Mouse (Mus musculus) G1E (cell line): Measurements from ENCODE around the gene Midn. TPM values are rescaled to one million over a fixed set of nuclear protein-coding genes. Genes with fewer than 3 reads are reported as not detected.

ENCODE experiments used
- ATAC-seq: 2 replicates; pipeline ENCODE4 v1.8.0; 2016; ENCODE audit warnings: mild to moderate bottlenecking; ENCODE audit not compliant: insufficient number of reproducible peaks, poor library complexity, low FRiP score, severe bottlenecking; ENCODE audit errors: extremely low read depth
- DNase-seq: peaks from one replicate; pipeline ENCODE4 v3.0.0; 2012; ENCODE audit warnings: low spot score
- H3K27me3 ChIP-seq: 2 replicates; pipeline ENCODE4 v1.6.1; 2012; ENCODE audit warnings: mild to moderate bottlenecking, low read length, inconsistent platforms; ENCODE audit not compliant: insufficient read depth
- H3K36me3 ChIP-seq: replicated peaks from 2 replicates; pipeline ENCODE3; 2012; ENCODE audit warnings: mild to moderate bottlenecking, inconsistent platforms
- H3K4me1 ChIP-seq: 2 replicates; pipeline ENCODE4 v1.6.1; 2012; ENCODE audit warnings: low read depth, low read length, inconsistent platforms, mixed read lengths; ENCODE audit not compliant: insufficient read depth
- H3K4me3 ChIP-seq: 2 replicates; pipeline ENCODE4 v1.5.1; 2012; ENCODE audit warnings: low read depth, mild to moderate bottlenecking, inconsistent platforms, low read length, moderate library complexity, mixed read lengths
- H3K9me3 ChIP-seq: replicated peaks from 2 replicates; pipeline ENCODE4 v1.6.1; 2012; ENCODE audit warnings: inconsistent platforms
- CTCF ChIP-seq: IDR thresholded peaks from 2 replicates; pipeline ENCODE4 v1.5.1; 2012; ENCODE audit warnings: low read depth, low read length, inconsistent platforms, mixed read lengths
- GATA1 ChIP-seq: IDR thresholded peaks from 2 replicates; pipeline ENCODE4 v1.6.1; 2012; ENCODE audit warnings: borderline replicate concordance, low read length, inconsistent platforms, mixed read lengths
- GATA2 ChIP-seq: IDR thresholded peaks from 2 replicates; pipeline ENCODE4 v1.6.1; 2012; ENCODE audit warnings: low read depth, low read length, inconsistent platforms, borderline replicate concordance
- POLR2AphosphoS5 ChIP-seq: IDR thresholded peaks from 2 replicates; pipeline ENCODE4 v1.6.1; 2012; ENCODE audit warnings: low read depth, low read length, inconsistent platforms; ENCODE audit not compliant: insufficient replicate concordance
- TAL1 ChIP-seq: conservative IDR thresholded peaks from 2 replicates; pipeline ENCODE4 v1.6.1; 2012; ENCODE audit warnings: low read depth, low read length, inconsistent platforms, mixed read lengths
- polyA plus RNA-seq: library from polyadenylated mRNA; stranded (reverse); fragments of >175 nt; gene quantifications from 2 replicates; pipeline ENCODE4 v1.2.3, GENCODE M21; 2012
- total RNA-seq, 2 experiments: library from RNA; stranded (forward) in 1 of 2; stranded (reverse) in 1 of 2; fragments of 200-1000 nt in 1 of 2; fragments of >200 nt in 1 of 2; fragmentation: Nextera tagmentation in 1 of 2; gene quantifications; 2 replicates each; pipeline ENCODE4 v1.2.3; 2014 to 2017

Gene Midn
- total RNA-seq (2014; fragmentation: Nextera tagmentation): 89.8 and 92.3 TPM in 2 replicates
- 19.2 and 24.3 TPM in 2 replicates for total RNA-seq (2017)
- 295 and 302 TPM in 2 replicates for polyA plus RNA-seq

GRCm38 (mm10) chr10:80147719-80148601 is at the start of gene Midn:
Gene Midn, plus strand, starts transcription at chr10:80148272.
- Histone ChIP-seq H3K4me3 (peak within 1 kb of the TSS; percentile 94), H3K27me3 (no peaks in the 10 kb centered on the region), H3K4me1 (peaks cover 73% of the 10 kb centered on the region), H3K9me3 (no peaks in the 10 kb centered on the region), H3K36me3 (peaks cover 75% of the 10 kb centered on the region)
- ATAC-seq: no peak
- TF ChIP-seq TAL1 (no peak), POLR2AphosphoS5 (no peak), CTCF (0 out of 2 replicates have a peak, but pooled peaks have one; percentile 17), GATA2 (no peak), GATA1 (no peak)
- peak; percentile 65 for DNase-seq

DNA sequence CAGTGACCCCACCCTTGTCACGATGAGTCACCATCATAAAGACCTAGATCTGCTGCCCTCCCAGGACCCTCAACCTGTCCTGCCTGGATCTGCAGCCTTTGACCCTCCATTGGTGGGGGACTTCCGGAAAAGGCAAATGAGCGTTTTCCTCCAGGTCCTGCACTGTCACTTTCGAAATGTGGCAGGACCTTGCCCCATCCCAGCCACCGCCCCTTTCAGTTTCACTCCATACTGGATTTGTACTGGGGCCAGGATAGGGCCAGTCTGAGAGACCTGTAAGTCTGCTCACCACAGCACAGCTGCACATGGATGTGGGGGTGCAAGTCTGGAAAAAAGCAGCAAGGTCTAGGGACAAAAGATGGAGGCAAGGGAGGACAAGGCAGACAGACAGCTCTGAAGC is 49.4 kb upstream of the Midn start:
- ATAC-seq (no peak), DNase-seq (no peak)
- Histone ChIP-seq H3K36me3 (peaks cover 69% of the 10 kb centered on the region), H3K27me3 (no peaks in the 10 kb centered on the region), H3K9me3 (no peaks in the 10 kb centered on the region), H3K4me3 (no peak overlapping the region), H3K4me1 (peaks cover 85% of the 10 kb centered on the region)
- TF ChIP-seq POLR2AphosphoS5: no peak
- no peak for TF ChIP-seq GATA2
- TF ChIP-seq TAL1: no peak
- TF ChIP-seq GATA1: no peak
- no peak for TF ChIP-seq CTCF

- Histone ChIP-seq H3K27me3 (no peaks in the 10 kb centered on the region), H3K4me3 (peak overlapping the region; percentile 94; the same call in 1 of the 2 replicates), H3K4me1 (peaks cover 87% of the 10 kb centered on the region), H3K36me3 (peaks cover 46% of the 10 kb centered on the region), H3K9me3 (no peaks in the 10 kb centered on the region)
- no peak for DNase-seq
- no peak for ATAC-seq
- TF ChIP-seq GATA2 (no peak), CTCF (no peak), TAL1 (no peak), GATA1 (no peak), POLR2AphosphoS5 (no peak)
Observed at GRCm38 (mm10) chr10:80100982-80101381, 47.1 kb upstream of the Midn start.

DNA sequence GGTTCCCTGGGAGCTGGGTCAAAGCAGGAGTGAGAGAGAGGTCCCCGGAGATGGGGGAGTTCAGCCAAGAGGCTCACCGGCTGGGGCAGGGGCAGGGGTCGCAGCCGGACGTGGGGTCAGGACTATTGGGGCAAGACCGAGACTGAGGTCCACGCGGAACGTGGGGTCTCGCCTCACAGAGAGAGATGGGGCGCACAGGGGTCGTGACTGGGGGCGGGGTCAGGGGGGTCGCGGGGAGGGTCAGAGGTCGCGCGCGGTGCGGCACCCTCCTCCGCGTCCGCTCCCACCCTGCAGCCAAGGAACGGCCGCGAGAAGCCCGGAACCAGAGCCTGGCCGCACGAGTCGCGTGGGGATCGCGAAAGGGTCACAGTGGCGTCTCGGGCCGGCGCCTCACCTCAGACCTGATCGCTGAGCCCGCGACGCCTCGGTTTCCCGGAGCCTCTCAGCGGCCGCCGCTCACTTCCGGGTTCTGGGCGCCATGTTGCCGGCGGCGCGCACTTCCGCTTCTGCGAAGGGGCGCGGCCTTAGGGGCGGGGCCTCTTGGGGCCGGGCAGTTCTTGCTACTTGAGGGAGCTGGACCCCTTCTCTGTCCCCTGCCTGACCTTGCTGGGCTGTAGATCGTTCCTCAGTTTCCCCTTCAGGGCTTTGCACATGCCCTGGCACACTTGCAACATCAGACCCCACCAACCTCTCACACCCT is 45.7 kb upstream of the Midn start:
- peaks cover 34% of the 10 kb centered on the region for H3K36me3 ChIP-seq
- H3K9me3 ChIP-seq: no peaks in the 10 kb centered on the region
- DNase-seq (peak; percentile 70), ATAC-seq (peak; percentile 67; the same call in 1 of the 2 replicates)
- H3K4me3 ChIP-seq: peak overlapping the region; percentile 94
- TF ChIP-seq POLR2AphosphoS5 (no peak), TAL1 (no peak), GATA2 (no peak), GATA1 (no peak), CTCF (no peak)
- H3K4me1 ChIP-seq: peaks cover 79% of the 10 kb centered on the region
- H3K27me3 ChIP-seq: no peaks in the 10 kb centered on the region

- TF ChIP-seq GATA1 (no peak), GATA2 (no peak), CTCF (no peak), POLR2AphosphoS5 (no peak), TAL1 (no peak)
- Histone ChIP-seq H3K4me3 (no peak overlapping the region), H3K27me3 (no peaks in the 10 kb centered on the region), H3K36me3 (peaks cover 30% of the 10 kb centered on the region), H3K9me3 (no peaks in the 10 kb centered on the region), H3K4me1 (peaks cover 76% of the 10 kb centered on the region)
- DNase-seq (no peak), ATAC-seq (no peak)
Observed at GRCm38 (mm10) chr10:80103032-80103431, 45.0 kb upstream of the Midn start.

GRCm38 (mm10) chr10:80104181-80104580 is 43.9 kb upstream of the Midn start:
- Histone ChIP-seq H3K4me3 (no peak overlapping the region), H3K36me3 (peaks cover 18% of the 10 kb centered on the region), H3K27me3 (no peaks in the 10 kb centered on the region), H3K4me1 (peaks cover 65% of the 10 kb centered on the region), H3K9me3 (no peaks in the 10 kb centered on the region)
- TF ChIP-seq GATA1: no peak
- TF ChIP-seq CTCF: no peak
- no peak for TF ChIP-seq GATA2
- no peak for TF ChIP-seq POLR2AphosphoS5
- TF ChIP-seq TAL1: no peak
- ATAC-seq: no peak
- no peak for DNase-seq
